9 mouse cellular contexts compared by ENCODE assay signal in genomic region chr10:80766161-80766815, GRCm38 (mm10). TPM values are rescaled to one million over a fixed set of nuclear protein-coding genes. Genes with fewer than 3 reads are reported as not detected.
DNase-seq lines count a peak whose midpoint lies in the region; ATAC-seq and TF ChIP-seq lines count a peak whose summit lies in the region.
"Had no signal": no experiment of that assay in that cellular context is flagged by ENCODE, and none has a peak within 500 bp of the region (broad histone marks: within the 10 kb centered on the region; RNA-seq: fewer than 3 reads in every experiment).

No protein-coding gene starts in this region.

- TF ChIP-seq EP300 in stomach, postnatal 0 days (optimal IDR thresholded peaks at IDR 0.05), result no peak

- H3K27ac ChIP-seq in liver, adult 2 months (replicated peaks; ENCODE audit: insufficient read depth, low read depth, low read length), result peak overlapping the region; percentile 83
- no peak overlapping the region for H3K27ac ChIP-seq in intestine, embryonic 16.5 days (ENCODE audit: low read length)
- H3K27ac ChIP-seq in limb, embryonic 14.5 days (replicated peaks; ENCODE audit: low read depth, low read length), result no peak overlapping the region
- H3K27ac ChIP-seq in stomach, postnatal 0 days (replicated peaks), result peak overlapping the region; percentile 71
- no peak overlapping the region for H3K27ac ChIP-seq in hindbrain, embryonic 11.5 days (ENCODE audit: low read depth, low read length)
- no peak overlapping the region for H3K27ac ChIP-seq in forebrain, postnatal 0 days (ENCODE audit: low read depth, low read length)

- peaks cover 41% of the 10 kb centered on the region for H3K4me1 ChIP-seq in liver, adult 2 months (ENCODE audit: control insufficient read depth, insufficient read depth, low read length)
- peaks cover 12% of the 10 kb centered on the region for H3K4me1 ChIP-seq in intestine, embryonic 16.5 days (ENCODE audit: control insufficient read depth, insufficient read depth, low read length)
- H3K4me1 ChIP-seq in limb, embryonic 14.5 days (ENCODE audit: control insufficient read depth, insufficient read depth, low read length), result no peaks in the 10 kb centered on the region
- no peaks in the 10 kb centered on the region; the same call in 1 of the 2 replicates for H3K4me1 ChIP-seq in stomach, postnatal 0 days (replicated peaks; ENCODE audit: control insufficient read depth, insufficient read depth)
- H3K4me1 ChIP-seq in hindbrain, embryonic 11.5 days (replicated peaks; ENCODE audit: control insufficient read depth, insufficient read depth, low read length), result no peaks in the 10 kb centered on the region
- H3K4me1 ChIP-seq in forebrain, postnatal 0 days (ENCODE audit: insufficient read depth), result no peaks in the 10 kb centered on the region; the same call in 1 of the 2 replicates

- 0 out of 2 replicates have a peak overlapping the region, but pooled peaks have one; percentile 3 for H3K9ac ChIP-seq in liver, adult 2 months (ENCODE audit: low read depth, low read length)
- H3K9ac ChIP-seq in intestine, embryonic 16.5 days (ENCODE audit: low read depth, low read length), result no peak overlapping the region
- peak overlapping the region; percentile 16; the same call in 1 of the 2 replicates for H3K9ac ChIP-seq in limb, embryonic 14.5 days (ENCODE audit: low read depth, low read length, severe bottlenecking)
- no peak overlapping the region for H3K9ac ChIP-seq in stomach, postnatal 0 days (ENCODE audit: low read length)
- H3K9ac ChIP-seq in hindbrain, embryonic 11.5 days (ENCODE audit: low read depth, low read length), result no peak overlapping the region
- no peak overlapping the region for H3K9ac ChIP-seq in forebrain, postnatal 0 days

- peaks cover 27% of the 10 kb centered on the region; the same call in 1 of the 2 replicates for H3K79me2 ChIP-seq in liver, adult 2 months (ENCODE audit: control insufficient read depth, insufficient read depth, low read length)

- no peak overlapping the region for H3K4me2 ChIP-seq in intestine, embryonic 16.5 days (ENCODE audit: low read depth, low read length)
- no peak overlapping the region for H3K4me2 ChIP-seq in limb, embryonic 14.5 days (replicated peaks; ENCODE audit: low read depth, low read length, severe bottlenecking)
- no peak overlapping the region for H3K4me2 ChIP-seq in stomach, postnatal 0 days (replicated peaks; ENCODE audit: low read depth)
- H3K4me2 ChIP-seq in hindbrain, embryonic 11.5 days (replicated peaks; ENCODE audit: low read depth, low read length), result no peak overlapping the region
- no peak overlapping the region for H3K4me2 ChIP-seq in forebrain, postnatal 0 days (ENCODE audit: low read depth)

- TF ChIP-seq POLR2A in liver, adult 2 months (IDR thresholded peaks at IDR 0.05; ENCODE audit: extremely low read depth, insufficient read depth, low read length), result no peak
- TF ChIP-seq POLR2A in limb, embryonic 14.5 days (IDR thresholded peaks at IDR 0.05; ENCODE audit: borderline replicate concordance, extremely low read depth, insufficient read depth, insufficient read length), result no peak

- H3K36me3 ChIP-seq in liver, adult 2 months (ENCODE audit: control insufficient read depth, insufficient read depth, low read length), result peaks cover 17% of the 10 kb centered on the region
- peaks cover 24% of the 10 kb centered on the region for H3K36me3 ChIP-seq in intestine, embryonic 16.5 days (ENCODE audit: control insufficient read depth, insufficient read depth, low read length)
- H3K36me3 ChIP-seq in limb, embryonic 14.5 days (ENCODE audit: control insufficient read depth, insufficient read depth, low read length), result peaks cover 66% of the 10 kb centered on the region
- peaks cover 18% of the 10 kb centered on the region for H3K36me3 ChIP-seq in stomach, postnatal 0 days (ENCODE audit: control insufficient read depth, insufficient read depth, low read length)
- H3K36me3 ChIP-seq in hindbrain, embryonic 11.5 days (ENCODE audit: control insufficient read depth, insufficient read depth, low read length), result 0 out of 2 replicates have a peak, but pooled peaks cover 6% of the 10 kb centered on the region
- H3K36me3 ChIP-seq in forebrain, postnatal 0 days (ENCODE audit: insufficient read depth), result peaks cover 58% of the 10 kb centered on the region

- peak; percentile 46 for ATAC-seq in intestine, embryonic 16.5 days
- ATAC-seq in limb, embryonic 14.5 days (ENCODE audit: low FRiP score, low read depth), result no peak; the same call in 1 of the 2 replicates
- peak; percentile 78 for ATAC-seq in stomach, postnatal 0 days (ENCODE audit: low FRiP score, low TSS enrichment)
- no peak for ATAC-seq in hindbrain, embryonic 11.5 days (ENCODE audit: low FRiP score)
- ATAC-seq in forebrain, postnatal 0 days, result no peak
- ATAC-seq: Patski had no signal

- TF ChIP-seq CTCF in liver, adult 2 months (IDR thresholded peaks at IDR 0.05; ENCODE audit: low read depth, low read length), result no peak
- no peak for TF ChIP-seq CTCF in stomach, postnatal 0 days (IDR thresholded peaks at IDR 0.05; ENCODE audit: low read depth)
- no peak for TF ChIP-seq CTCF in forebrain, postnatal 0 days (IDR thresholded peaks at IDR 0.05; ENCODE audit: low read depth)

- no peaks in the 10 kb centered on the region for H3K9me3 ChIP-seq in intestine, embryonic 16.5 days (ENCODE audit: control insufficient read depth, low read length)
- no peaks in the 10 kb centered on the region for H3K9me3 ChIP-seq in limb, embryonic 14.5 days (ENCODE audit: control insufficient read depth, low read length)
- H3K9me3 ChIP-seq in stomach, postnatal 0 days (ENCODE audit: control insufficient read depth, low read length), result no peaks in the 10 kb centered on the region
- H3K9me3 ChIP-seq in hindbrain, embryonic 11.5 days (ENCODE audit: control insufficient read depth, low read length), result no peaks in the 10 kb centered on the region
- no peaks in the 10 kb centered on the region for H3K9me3 ChIP-seq in forebrain, postnatal 0 days (ENCODE audit: low read length)

- 26% methylated on average over 10 of the region's 10 CpGs for WGBS in liver, adult 2 months
- 66% methylated on average over 10 of the region's 10 CpGs for WGBS in intestine, embryonic 16.5 days
- WGBS in limb, embryonic 14.5 days, result 79% methylated on average over 10 of the region's 10 CpGs
- WGBS in stomach, postnatal 0 days, result 58% methylated on average over 10 of the region's 10 CpGs
- 75% methylated on average over 10 of the region's 10 CpGs for WGBS in hindbrain, embryonic 11.5 days
- 84% methylated on average over 10 of the region's 10 CpGs for WGBS in forebrain, postnatal 0 days

- no peaks in the 10 kb centered on the region for H3K27me3 ChIP-seq in liver, adult 2 months (ENCODE audit: control insufficient read depth, insufficient read depth, low read length)
- no peaks in the 10 kb centered on the region for H3K27me3 ChIP-seq in intestine, embryonic 16.5 days (replicated peaks; ENCODE audit: control insufficient read depth, insufficient read depth, low read length)
- H3K27me3 ChIP-seq in limb, embryonic 14.5 days (ENCODE audit: control insufficient read depth, insufficient read depth, low read length), result no peaks in the 10 kb centered on the region
- no peaks in the 10 kb centered on the region for H3K27me3 ChIP-seq in stomach, postnatal 0 days (ENCODE audit: control insufficient read depth, insufficient read depth, low read length)
- no peaks in the 10 kb centered on the region for H3K27me3 ChIP-seq in hindbrain, embryonic 11.5 days (ENCODE audit: control insufficient read depth, insufficient read depth, low read length)
- H3K27me3 ChIP-seq in forebrain, postnatal 0 days (ENCODE audit: insufficient read depth, low read length), result no peaks in the 10 kb centered on the region
- H3K27me3 ChIP-seq: Patski had no signal

- H3K4me3 ChIP-seq in liver, adult 2 months (ENCODE audit: insufficient read depth, low read depth, low read length), result no peak overlapping the region
- H3K4me3 ChIP-seq in intestine, embryonic 16.5 days (ENCODE audit: low read length), result no peak overlapping the region
- no peak overlapping the region for H3K4me3 ChIP-seq in limb, embryonic 14.5 days (replicated peaks; ENCODE audit: low read length)
- no peak overlapping the region for H3K4me3 ChIP-seq in stomach, postnatal 0 days (ENCODE audit: low read depth, low read length)
- no peak overlapping the region for H3K4me3 ChIP-seq in hindbrain, embryonic 11.5 days (ENCODE audit: low read depth, low read length)
- H3K4me3 ChIP-seq in forebrain, postnatal 0 days (ENCODE audit: low read depth, low read length), result no peak overlapping the region

- DNase-seq in liver, adult 2 months (ENCODE audit: extremely low read depth, low read depth, low spot score), result peak; percentile 96
- no peak for DNase-seq in liver
- no peak for DNase-seq in limb, embryonic 14.5 days (ENCODE audit: low spot score)
- peak; percentile 42 for DNase-seq in stomach, postnatal 0 days (ENCODE audit: low spot score)
- DNase-seq in hindbrain, embryonic 11.5 days (ENCODE audit: low spot score), result no peak
- no peak for DNase-seq in forebrain, postnatal 0 days
- DNase-seq: right cerebral cortex, postnatal 25 days had no signal

RNA-seq across cellular contexts. Expression of gene Dot1l, which starts 11.3 kb away (rescaled TPM):
- 2.4 and 3.6 TPM in 2 replicates for total RNA-seq in liver, adult 2 months (2014; rRNA removed)
- polyA plus RNA-seq in liver, adult 2 months (2012; rRNA removed), result 13.0 and 14.8 TPM in 2 replicates
- polyA plus RNA-seq in intestine, embryonic 16.5 days (2015; fragmentation: Nextera tagmentation; extraction: Ambion mirVana), result 9.5 and 9.7 TPM in 2 replicates
- 55.1 and 72.2 TPM in 2 replicates for polyA plus RNA-seq in limb, embryonic 14.5 days (2012; rRNA removed)
- 22.7 and 25.6 TPM in 2 replicates for polyA plus RNA-seq in limb, embryonic 14.5 days (2014; fragmentation: Nextera tagmentation; extraction: Ambion mirVana)
- polyA plus RNA-seq in stomach, postnatal 0 days (2015; fragmentation: Nextera tagmentation; extraction: Ambion mirVana), result 5.4 and 6.2 TPM in 2 replicates
- 18.3 and 25.1 TPM in 2 replicates for polyA plus RNA-seq in hindbrain, embryonic 11.5 days (2014; fragmentation: Nextera tagmentation; extraction: Ambion mirVana)
- total RNA-seq in forebrain, postnatal 0 days (2014; rRNA removed), result 15.9 and 21.7 TPM in 2 replicates
- polyA plus RNA-seq in forebrain, postnatal 0 days (2015; fragmentation: Nextera tagmentation; extraction: Ambion mirVana), result 5.7 and 8.5 TPM in 2 replicates

RNA-seq across cellular contexts. Expression of gene Ap3d1, which starts 24.2 kb away (rescaled TPM):
- total RNA-seq in liver, adult 2 months (2014; rRNA removed), result 22.3 and 35.2 TPM in 2 replicates
- 38.1 and 49.2 TPM in 2 replicates for polyA plus RNA-seq in liver, adult 2 months (2012; rRNA removed)
- polyA plus RNA-seq in intestine, embryonic 16.5 days (2015; fragmentation: Nextera tagmentation; extraction: Ambion mirVana), result 57.9 and 58.4 TPM in 2 replicates
- 123 and 150 TPM in 2 replicates for polyA plus RNA-seq in limb, embryonic 14.5 days (2012; rRNA removed)
- 75.1 and 82.9 TPM in 2 replicates for polyA plus RNA-seq in limb, embryonic 14.5 days (2014; fragmentation: Nextera tagmentation; extraction: Ambion mirVana)
- 38.7 and 42.7 TPM in 2 replicates for polyA plus RNA-seq in stomach, postnatal 0 days (2015; fragmentation: Nextera tagmentation; extraction: Ambion mirVana)
- 68.5 and 85.1 TPM in 2 replicates for polyA plus RNA-seq in hindbrain, embryonic 11.5 days (2014; fragmentation: Nextera tagmentation; extraction: Ambion mirVana)
- total RNA-seq in forebrain, postnatal 0 days (2014; rRNA removed), result 137 and 176 TPM in 2 replicates
- 63.8 and 87.7 TPM in 2 replicates for polyA plus RNA-seq in forebrain, postnatal 0 days (2015; fragmentation: Nextera tagmentation; extraction: Ambion mirVana)

RNA-seq across cellular contexts. Expression of gene Sf3a2, which starts 31.7 kb away (rescaled TPM):
- total RNA-seq in liver, adult 2 months (2014; rRNA removed), result 6.7 and 8.6 TPM in 2 replicates
- polyA plus RNA-seq in liver, adult 2 months (2012; rRNA removed), result 12.7 and 17.8 TPM in 2 replicates
- 62.3 and 63.0 TPM in 2 replicates for polyA plus RNA-seq in intestine, embryonic 16.5 days (2015; fragmentation: Nextera tagmentation; extraction: Ambion mirVana)
- polyA plus RNA-seq in limb, embryonic 14.5 days (2012; rRNA removed), result 78.0 and 102 TPM in 2 replicates
- 80.6 and 87.6 TPM in 2 replicates for polyA plus RNA-seq in limb, embryonic 14.5 days (2014; fragmentation: Nextera tagmentation; extraction: Ambion mirVana)
- polyA plus RNA-seq in stomach, postnatal 0 days (2015; fragmentation: Nextera tagmentation; extraction: Ambion mirVana), result 27.7 and 31.8 TPM in 2 replicates
- polyA plus RNA-seq in hindbrain, embryonic 11.5 days (2014; fragmentation: Nextera tagmentation; extraction: Ambion mirVana), result 83.4 and 84.4 TPM in 2 replicates
- total RNA-seq in forebrain, postnatal 0 days (2014; rRNA removed), result 20.4 and 20.6 TPM in 2 replicates
- polyA plus RNA-seq in forebrain, postnatal 0 days (2015; fragmentation: Nextera tagmentation; extraction: Ambion mirVana), result 66.4 and 73.7 TPM in 2 replicates

RNA-seq across cellular contexts. Expression of gene Plekhj1, which starts 32.1 kb away (rescaled TPM):
- 16.0 and 17.4 TPM in 2 replicates for total RNA-seq in liver, adult 2 months (2014; rRNA removed)
- polyA plus RNA-seq in liver, adult 2 months (2012; rRNA removed), result 29.4 and 42.2 TPM in 2 replicates
- polyA plus RNA-seq in intestine, embryonic 16.5 days (2015; fragmentation: Nextera tagmentation; extraction: Ambion mirVana), result 120 and 135 TPM in 2 replicates
- polyA plus RNA-seq in limb, embryonic 14.5 days (2012; rRNA removed), result 109 and 110 TPM in 2 replicates
- 119 and 121 TPM in 2 replicates for polyA plus RNA-seq in limb, embryonic 14.5 days (2014; fragmentation: Nextera tagmentation; extraction: Ambion mirVana)
- polyA plus RNA-seq in stomach, postnatal 0 days (2015; fragmentation: Nextera tagmentation; extraction: Ambion mirVana), result 62.0 and 65.8 TPM in 2 replicates
- 142 and 150 TPM in 2 replicates for polyA plus RNA-seq in hindbrain, embryonic 11.5 days (2014; fragmentation: Nextera tagmentation; extraction: Ambion mirVana)
- total RNA-seq in forebrain, postnatal 0 days (2014; rRNA removed), result 81.1 and 89.0 TPM in 2 replicates
- polyA plus RNA-seq in forebrain, postnatal 0 days (2015; fragmentation: Nextera tagmentation; extraction: Ambion mirVana), result 96.8 and 107 TPM in 2 replicates

RNA-seq across cellular contexts. Expression of gene Amh, which starts 38.8 kb away (rescaled TPM):
- 0.13 and 0.18 TPM in 2 replicates for total RNA-seq in liver, adult 2 months (2014; rRNA removed)
- polyA plus RNA-seq in liver, adult 2 months (2012; rRNA removed), result 0.09 and 0.21 TPM in 2 replicates
- polyA plus RNA-seq in intestine, embryonic 16.5 days (2015; fragmentation: Nextera tagmentation; extraction: Ambion mirVana), result 0.07 and 0.10 TPM in 2 replicates
- 1.0 and 1.9 TPM in 2 replicates for polyA plus RNA-seq in limb, embryonic 14.5 days (2012; rRNA removed)
- 0.11 TPM in 1 of 2 replicates, not detected in the other for polyA plus RNA-seq in limb, embryonic 14.5 days (2014; fragmentation: Nextera tagmentation; extraction: Ambion mirVana)
- 6.8 and 6.9 TPM in 2 replicates for polyA plus RNA-seq in stomach, postnatal 0 days (2015; fragmentation: Nextera tagmentation; extraction: Ambion mirVana)
- polyA plus RNA-seq in hindbrain, embryonic 11.5 days (2014; fragmentation: Nextera tagmentation; extraction: Ambion mirVana), result not detected in 2 replicates
- 0.62 and 0.69 TPM in 2 replicates for total RNA-seq in forebrain, postnatal 0 days (2014; rRNA removed)
- not detected in 2 replicates for polyA plus RNA-seq in forebrain, postnatal 0 days (2015; fragmentation: Nextera tagmentation; extraction: Ambion mirVana)

Comparison
In these comparisons a context has a peak if more than half of its experiments do, and no peak if none do; other contexts are left out.
1. DNase-seq: peak in liver, adult 2 months (single experiment) and stomach, postnatal 0 days (single experiment); none in liver (single experiment), limb, embryonic 14.5 days (single experiment), hindbrain, embryonic 11.5 days (single experiment) and forebrain, postnatal 0 days (single experiment).
2. H3K27ac ChIP-seq: peak in liver, adult 2 months (single experiment) and stomach, postnatal 0 days (single experiment); none in intestine, embryonic 16.5 days (single experiment), limb, embryonic 14.5 days (single experiment), hindbrain, embryonic 11.5 days (single experiment) and forebrain, postnatal 0 days (single experiment).
3. H3K9ac ChIP-seq: peak in liver, adult 2 months (single experiment) and limb, embryonic 14.5 days (single experiment); none in intestine, embryonic 16.5 days (single experiment), stomach, postnatal 0 days (single experiment), hindbrain, embryonic 11.5 days (single experiment) and forebrain, postnatal 0 days (single experiment).
4. ATAC-seq: peak in intestine, embryonic 16.5 days (single experiment) and stomach, postnatal 0 days (single experiment); none in limb, embryonic 14.5 days (single experiment), hindbrain, embryonic 11.5 days (single experiment) and forebrain, postnatal 0 days (single experiment).